8 mouse cellular contexts compared by ENCODE assay signal in the genomic region with DNA sequence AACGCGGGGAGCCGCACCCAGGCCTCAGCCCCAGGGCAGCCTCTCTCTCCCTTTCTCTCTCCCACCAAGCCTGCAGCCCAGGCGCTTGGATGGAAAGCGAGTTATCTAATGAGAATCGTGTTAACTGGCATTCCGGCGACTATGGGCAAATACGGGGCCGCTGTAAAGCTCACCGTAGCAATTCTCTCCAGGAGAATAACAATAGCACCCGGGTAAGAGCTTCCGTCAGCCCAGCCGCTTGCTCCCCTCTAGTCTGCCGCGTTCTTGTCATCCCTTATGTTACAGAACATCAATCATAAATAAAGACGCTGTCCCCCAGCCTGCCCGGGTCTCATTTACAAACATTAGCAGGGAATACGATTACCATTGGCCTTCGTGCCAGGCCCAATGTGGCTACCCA. TPM values are rescaled to one million over a fixed set of nuclear protein-coding genes. Genes with fewer than 3 reads are reported as not detected.
DNase-seq lines count a peak whose midpoint lies in the region; ATAC-seq and TF ChIP-seq lines count a peak whose summit lies in the region.
"Had no signal": no experiment of that assay in that cellular context is flagged by ENCODE, and none has a peak within 500 bp of the region (broad histone marks: within the 10 kb centered on the region; RNA-seq: fewer than 3 reads in every experiment).

No protein-coding gene starts in this region.

- H3K27me3 ChIP-seq in liver, embryonic 12.5 days (replicated peaks): peaks cover 91% of the 10 kb centered on the region
- H3K27me3 ChIP-seq in liver, postnatal 0 days (ENCODE audit: insufficient read depth, low read length): peaks cover 35% of the 10 kb centered on the region
- H3K27me3 ChIP-seq in forebrain, embryonic 15.5 days: no peaks in the 10 kb centered on the region
- peaks cover 33% of the 10 kb centered on the region for H3K27me3 ChIP-seq in limb, embryonic 11.5 days (ENCODE audit: control insufficient read depth, insufficient read depth, low read length)
- peaks cover 5% of the 10 kb centered on the region; the same call in 1 of the 2 replicates for H3K27me3 ChIP-seq in stomach, embryonic 14.5 days (ENCODE audit: control insufficient read depth, insufficient read depth, low read length)

- TF ChIP-seq CTCF in liver, postnatal 0 days (IDR thresholded peaks at IDR 0.05; ENCODE audit: low read depth): no peak

- peak overlapping the region; percentile 78 for H3K4me2 ChIP-seq in liver, embryonic 12.5 days
- no peak overlapping the region for H3K4me2 ChIP-seq in liver, postnatal 0 days (ENCODE audit: low read depth, low read length)
- peak overlapping the region; percentile 57 for H3K4me2 ChIP-seq in forebrain, embryonic 15.5 days (replicated peaks)
- H3K4me2 ChIP-seq in limb, embryonic 11.5 days (ENCODE audit: low read depth, severe bottlenecking): peak overlapping the region; percentile 53; the same call in 1 of the 2 replicates
- H3K4me2 ChIP-seq in stomach, embryonic 14.5 days (replicated peaks; ENCODE audit: low read depth, low read length): peak overlapping the region; percentile 66

- no peaks in the 10 kb centered on the region for H3K36me3 ChIP-seq in liver, embryonic 12.5 days
- no peaks in the 10 kb centered on the region for H3K36me3 ChIP-seq in liver, postnatal 0 days (replicated peaks; ENCODE audit: insufficient read depth, low read length)
- no peaks in the 10 kb centered on the region for H3K36me3 ChIP-seq in forebrain, embryonic 15.5 days
- no peaks in the 10 kb centered on the region for H3K36me3 ChIP-seq in limb, embryonic 11.5 days (ENCODE audit: control insufficient read depth, insufficient read depth, low read length)
- no peaks in the 10 kb centered on the region for H3K36me3 ChIP-seq in stomach, embryonic 14.5 days (ENCODE audit: control insufficient read depth, insufficient read depth, low read length)

- WGBS in liver, embryonic 12.5 days (ENCODE audit: insufficient replicate concordance): 6% methylated on average over 20 of the region's 20 CpGs
- 10% methylated on average over 20 of the region's 20 CpGs for WGBS in liver, postnatal 0 days (ENCODE audit: insufficient replicate concordance)
- 1% methylated on average over 20 of the region's 20 CpGs for WGBS in forebrain, embryonic 15.5 days
- 3% methylated on average over 20 of the region's 20 CpGs for WGBS in limb, embryonic 11.5 days
- 4% methylated on average over 20 of the region's 20 CpGs for WGBS in stomach, embryonic 14.5 days

- 0 out of 2 replicates have a peak overlapping the region, but pooled peaks have one; percentile 66 for H3K4me3 ChIP-seq in liver, embryonic 12.5 days
- H3K4me3 ChIP-seq in liver, postnatal 0 days (ENCODE audit: low read depth, low read length): no peak overlapping the region
- H3K4me3 ChIP-seq in forebrain, embryonic 15.5 days: peak overlapping the region; percentile 71
- H3K4me3 ChIP-seq in limb, embryonic 11.5 days (ENCODE audit: low read depth, low read length): 0 out of 2 replicates have a peak overlapping the region, but pooled peaks have one; percentile 14
- H3K4me3 ChIP-seq in stomach, embryonic 14.5 days (ENCODE audit: low read depth, low read length): peak overlapping the region; percentile 69

- H3K4me1 ChIP-seq in liver, embryonic 12.5 days: peaks cover 21% of the 10 kb centered on the region
- H3K4me1 ChIP-seq in liver, postnatal 0 days (ENCODE audit: insufficient read depth): peaks cover 12% of the 10 kb centered on the region
- H3K4me1 ChIP-seq in forebrain, embryonic 15.5 days: peaks cover 54% of the 10 kb centered on the region
- H3K4me1 ChIP-seq in limb, embryonic 11.5 days (ENCODE audit: control insufficient read depth, insufficient read depth, low read length): peaks cover 14% of the 10 kb centered on the region
- peaks cover 16% of the 10 kb centered on the region; the same call in 1 of the 2 replicates for H3K4me1 ChIP-seq in stomach, embryonic 14.5 days (ENCODE audit: control insufficient read depth, insufficient read depth, low read length)

- ATAC-seq in liver, embryonic 12.5 days: no peak
- no peak for ATAC-seq in liver, postnatal 0 days
- no peak for ATAC-seq in forebrain, embryonic 15.5 days (replicated peaks)
- ATAC-seq in limb, embryonic 11.5 days (ENCODE audit: insufficient number of reproducible peaks, low FRiP score, low TSS enrichment, low read depth): no peak
- ATAC-seq in stomach, embryonic 14.5 days (ENCODE audit: insufficient number of reproducible peaks, insufficient read depth, low FRiP score, low read depth): no peak

- no peak for TF ChIP-seq EP300 in liver, postnatal 0 days (IDR thresholded peaks at IDR 0.05; ENCODE audit: low read depth)

- no peak overlapping the region for H3K27ac ChIP-seq in liver, embryonic 12.5 days
- no peak overlapping the region for H3K27ac ChIP-seq in liver, postnatal 0 days (ENCODE audit: low read depth)
- peak overlapping the region; percentile 92 for H3K27ac ChIP-seq in forebrain, embryonic 15.5 days (replicated peaks)
- H3K27ac ChIP-seq in limb, embryonic 11.5 days (replicated peaks; ENCODE audit: low read depth, low read length): no peak overlapping the region
- H3K27ac ChIP-seq in stomach, embryonic 14.5 days (ENCODE audit: low read length): 0 out of 2 replicates have a peak overlapping the region, but pooled peaks have one; percentile 10

- DNase-seq in liver, postnatal 0 days: no peak
- DNase-seq in limb, embryonic 11.5 days (ENCODE audit: low spot score): peak; percentile 39
- DNase-seq in MN1 (ENCODE audit: low spot score): no peak
- DNase-seq in urinary bladder, postnatal 14 days (ENCODE audit: low spot score): no peak
- DNase-seq: lung, postnatal 14 days had no signal

- H3K9ac ChIP-seq in liver, embryonic 12.5 days: no peak overlapping the region
- no peak overlapping the region for H3K9ac ChIP-seq in liver, postnatal 0 days (replicated peaks)
- H3K9ac ChIP-seq in forebrain, embryonic 15.5 days (replicated peaks): peak overlapping the region; percentile 65
- no peak overlapping the region for H3K9ac ChIP-seq in limb, embryonic 11.5 days (ENCODE audit: low read length)
- H3K9ac ChIP-seq in stomach, embryonic 14.5 days (replicated peaks; ENCODE audit: low read depth, low read length): 0 out of 2 replicates have a peak overlapping the region, but pooled peaks have one; percentile 1

- no peaks in the 10 kb centered on the region for H3K9me3 ChIP-seq in liver, embryonic 12.5 days (replicated peaks)
- no peaks in the 10 kb centered on the region for H3K9me3 ChIP-seq in liver, postnatal 0 days (ENCODE audit: low read length)
- H3K9me3 ChIP-seq in forebrain, embryonic 15.5 days: no peaks in the 10 kb centered on the region
- H3K9me3 ChIP-seq in limb, embryonic 11.5 days (ENCODE audit: control insufficient read depth, low read length): no peaks in the 10 kb centered on the region
- no peaks in the 10 kb centered on the region for H3K9me3 ChIP-seq in stomach, embryonic 14.5 days (ENCODE audit: control insufficient read depth, low read depth, low read length)

RNA-seq across cellular contexts. Expression of a gene that starts 1.6 kb away (rescaled TPM):
- polyA plus RNA-seq in liver, embryonic 12.5 days (2016; fragmentation: Nextera tagmentation; extraction: Ambion mirVana): 2.5 and 2.7 TPM in 2 replicates
- polyA plus RNA-seq in liver, postnatal 0 days (2015; fragmentation: Nextera tagmentation; extraction: Ambion mirVana): 3.5 and 3.6 TPM in 2 replicates
- polyA plus RNA-seq in forebrain, embryonic 15.5 days (2015; fragmentation: Nextera tagmentation; extraction: Ambion mirVana): 32.3 and 33.7 TPM in 2 replicates
- 3.0 and 3.7 TPM in 2 replicates for polyA plus RNA-seq in limb, embryonic 11.5 days (2014; fragmentation: Nextera tagmentation; extraction: Ambion mirVana)
- 9.0 and 9.6 TPM in 2 replicates for polyA plus RNA-seq in stomach, embryonic 14.5 days (2014; fragmentation: Nextera tagmentation; extraction: Ambion mirVana)

RNA-seq across cellular contexts. Expression of a gene that starts 52.5 kb away (rescaled TPM):
- polyA plus RNA-seq in liver, embryonic 12.5 days (2016; fragmentation: Nextera tagmentation; extraction: Ambion mirVana): 0.35 and 2.5 TPM in 2 replicates
- 0.66 and 7.2 TPM in 2 replicates for polyA plus RNA-seq in liver, postnatal 0 days (2015; fragmentation: Nextera tagmentation; extraction: Ambion mirVana)
- 0.28 and 3.6 TPM in 2 replicates for polyA plus RNA-seq in forebrain, embryonic 15.5 days (2015; fragmentation: Nextera tagmentation; extraction: Ambion mirVana)
- 3.4 TPM in 1 of 2 replicates, not detected in the other for polyA plus RNA-seq in limb, embryonic 11.5 days (2014; fragmentation: Nextera tagmentation; extraction: Ambion mirVana)
- polyA plus RNA-seq in stomach, embryonic 14.5 days (2014; fragmentation: Nextera tagmentation; extraction: Ambion mirVana): 1.7 and 2.3 TPM in 2 replicates

Comparison
In these comparisons a context has a peak if more than half of its experiments do, and no peak if none do; other contexts are left out.
1. H3K27ac ChIP-seq: peak in forebrain, embryonic 15.5 days (single experiment) and stomach, embryonic 14.5 days (single experiment); none in liver, embryonic 12.5 days (single experiment), liver, postnatal 0 days (single experiment) and limb, embryonic 11.5 days (single experiment).
2. H3K9ac ChIP-seq: peak in forebrain, embryonic 15.5 days (single experiment) and stomach, embryonic 14.5 days (single experiment); none in liver, embryonic 12.5 days (single experiment), liver, postnatal 0 days (single experiment) and limb, embryonic 11.5 days (single experiment).